Mouse (Mus musculus): ENCODE data around the gene Lenep. TPM values are rescaled to one million over a fixed set of nuclear protein-coding genes. Genes with fewer than 3 reads are reported as not detected.

Lenep gene
- total and polyA plus RNA-seq, 3 experiments: not detected

GRCm38 (mm10) chr3:89382950-89383349, 19.6 kb downstream of the Lenep start:
- peaks cover 0 to 4% of the 10 kb centered on the region in 2 experiments; a peak in 3 of 4 replicates for H3K4me1 ChIP-seq (ENCODE audit: control insufficient read depth in 1 of 2, insufficient read depth in 2 of 2, low read length in 2 of 2)
- H3K9me3 ChIP-seq (replicated peaks; ENCODE audit: insufficient read depth, low read length): no peaks in the 10 kb centered on the region
- no peak overlapping the region for H3K27ac ChIP-seq (ENCODE audit: control insufficient read depth, low read depth, low read length)
- H3K36me3 ChIP-seq (ENCODE audit: control insufficient read depth in 1 of 2, insufficient read depth in 2 of 2, low read length in 2 of 2): peaks cover 0 to under 1% of the 10 kb centered on the region in 2 experiments; a peak in 1 of 4 replicates
- TF ChIP-seq CTCF (IDR thresholded peaks at IDR 0.05 in 2 of 3, conservative IDR thresholded peaks at IDR 0.05 in 1 of 3; ENCODE audit: control insufficient read depth in 1 of 3, insufficient read depth in 1 of 3, low read depth in 2 of 3, low read length in 3 of 3, poor library complexity in 1 of 3, severe bottlenecking in 1 of 3): no peak
- no peak for TF ChIP-seq MYC (IDR thresholded peaks at IDR 0.05; ENCODE audit: low read depth, low read length)
- no peak for TF ChIP-seq ZMIZ1 (IDR thresholded peaks at IDR 0.05; ENCODE audit: low read depth, low read length)
- H3K79me2 ChIP-seq (ENCODE audit: control insufficient read depth, insufficient read depth, low read length, poor library complexity): no peaks in the 10 kb centered on the region
- no peak for DNase-seq (ENCODE audit: low read depth, low spot score)
- H3K4me3 ChIP-seq (ENCODE audit: control insufficient read depth in 1 of 2, insufficient read depth in 1 of 2, low read depth in 2 of 2, low read length in 2 of 2): no peak overlapping the region
- no peak overlapping the region for H3K9ac ChIP-seq (ENCODE audit: control insufficient read depth, low read depth, low read length, poor library complexity, severe bottlenecking)
- H3K27me3 ChIP-seq (ENCODE audit: control insufficient read depth in 1 of 2, insufficient read depth in 2 of 2, low read length in 2 of 2): no peaks in the 10 kb centered on the region

- H3K9me3 ChIP-seq (replicated peaks; ENCODE audit: insufficient read depth, low read length): no peaks in the 10 kb centered on the region
- H3K79me2 ChIP-seq (ENCODE audit: control insufficient read depth, insufficient read depth, low read length, poor library complexity): no peaks in the 10 kb centered on the region
- no peaks in the 10 kb centered on the region for H3K4me1 ChIP-seq (ENCODE audit: control insufficient read depth in 1 of 2, insufficient read depth in 2 of 2, low read length in 2 of 2)
- no peak overlapping the region for H3K9ac ChIP-seq (ENCODE audit: control insufficient read depth, low read depth, low read length, poor library complexity, severe bottlenecking)
- H3K27ac ChIP-seq (ENCODE audit: control insufficient read depth, low read depth, low read length): no peak overlapping the region
- DNase-seq (ENCODE audit: low read depth, low spot score): no peak
- no peak overlapping the region for H3K4me3 ChIP-seq (ENCODE audit: control insufficient read depth in 1 of 2, insufficient read depth in 1 of 2, low read depth in 2 of 2, low read length in 2 of 2)
- H3K36me3 ChIP-seq (ENCODE audit: control insufficient read depth in 1 of 2, insufficient read depth in 2 of 2, low read length in 2 of 2): no peaks in the 10 kb centered on the region
- TF ChIP-seq KAT2A (conservative IDR thresholded peaks at IDR 0.05; ENCODE audit: low read depth, low read length): no peak
- no peak for TF ChIP-seq MAX (IDR thresholded peaks at IDR 0.05; ENCODE audit: low read length)
- TF ChIP-seq BHLHE40 (IDR thresholded peaks at IDR 0.05; ENCODE audit: borderline replicate concordance, low read depth, low read length): no peak
- no peak for TF ChIP-seq ETS1 (IDR thresholded peaks at IDR 0.05; ENCODE audit: low read depth, low read length)
- no peak for TF ChIP-seq POLR2AphosphoS2 (IDR thresholded peaks at IDR 0.05; ENCODE audit: low read length)
- no peak for TF ChIP-seq RAD21 (IDR thresholded peaks at IDR 0.05; ENCODE audit: low read depth, low read length)
- TF ChIP-seq ZNF384 (IDR thresholded peaks at IDR 0.05; ENCODE audit: low read depth, low read length): no peak
- TF ChIP-seq GATA1 (IDR thresholded peaks at IDR 0.05; ENCODE audit: low read depth, low read length): no peak
- TF ChIP-seq SMC3 (IDR thresholded peaks at IDR 0.05; ENCODE audit: low read depth, low read length): no peak
- TF ChIP-seq MAFK (IDR thresholded peaks at IDR 0.05; ENCODE audit: borderline replicate concordance, low read depth, low read length): no peak
- no peak for TF ChIP-seq USF1 (IDR thresholded peaks at IDR 0.05; ENCODE audit: low read depth, low read length)
- no peak for TF ChIP-seq ZC3H11A (IDR thresholded peaks at IDR 0.05; ENCODE audit: low read depth, low read length)
- TF ChIP-seq E2F4 (IDR thresholded peaks at IDR 0.05; ENCODE audit: borderline replicate concordance, low read depth, low read length): no peak
- no peaks in the 10 kb centered on the region for H3K27me3 ChIP-seq (ENCODE audit: control insufficient read depth in 1 of 2, insufficient read depth in 2 of 2, low read length in 2 of 2)
Observed at GRCm38 (mm10) chr3:89382033-89382882, 20.3 kb downstream of the Lenep start.
